Mouse (Mus musculus) midbrain, postnatal 0 days (tissue): ENCODE data around the gene Cntnap2. TPM values are rescaled to one million over a fixed set of nuclear protein-coding genes. Genes with fewer than 3 reads are reported as not detected.
A peak's percentile ranks its signal among the peaks of the same experiment; 100 is the strongest.
"Not testable (repeated sequence)": the region's sequence is repeated elsewhere in the genome, so short reads cannot be mapped to it uniquely, and the experiment has no call there.

Source experiments
- ATAC-seq: fragments of 200-750 bp; cut with Nextera tagmentation; 2 replicates; pipeline ENCODE4 v1.8.0; 2017; ENCODE audit warnings: moderate number of reproducible peaks, mild to moderate bottlenecking, moderate TSS enrichment, moderate library complexity; ENCODE audit not compliant: low FRiP score
- DNase-seq: peaks from one replicate; pipeline ENCODE4 v3.0.0-alpha.2; 2015; ENCODE audit warnings: low spot score
- H3K27ac ChIP-seq: fragments of 300-500 bp; sonication (generic); 2 replicates; pipeline ENCODE4 v1.5.1; 2014; ENCODE audit warnings: low read depth, mild to moderate bottlenecking, low read length, mixed read lengths
- H3K27me3 ChIP-seq: fragments of 300-500 bp; sonication (generic); 2 replicates; pipeline ENCODE4 v1.6.1; 2014; ENCODE audit warnings: low read length, control low read depth, mixed read lengths; ENCODE audit not compliant: insufficient read depth
- H3K36me3 ChIP-seq: fragments of 300-500 bp; sonication (generic); 2 replicates; pipeline ENCODE4 v1.6.1; 2014; ENCODE audit warnings: low read length, control low read depth, mixed read lengths; ENCODE audit not compliant: insufficient read depth
- H3K4me1 ChIP-seq: fragments of 300-500 bp; sonication (generic); 2 replicates; pipeline ENCODE4 v1.6.1; 2014; ENCODE audit warnings: mild to moderate bottlenecking, control low read depth, antibody characterized with exemption, low read length, mixed read lengths; ENCODE audit not compliant: insufficient read depth
- H3K4me2 ChIP-seq: fragments of 300-500 bp; sonication (generic); 2 replicates; pipeline ENCODE4 v1.6.1; 2014; ENCODE audit warnings: low read depth, mild to moderate bottlenecking, low read length, mixed read lengths; ENCODE audit not compliant: poor library complexity, severe bottlenecking
- H3K4me3 ChIP-seq: fragments of 300-500 bp; sonication (generic); 2 replicates; pipeline ENCODE4 v1.5.1; 2014; ENCODE audit warnings: low read depth, mild to moderate bottlenecking, low read length, moderate library complexity
- H3K9ac ChIP-seq: fragments of 300-500 bp; sonication (generic); replicated peaks from 2 replicates; pipeline ENCODE4 v1.6.1; 2014; ENCODE audit warnings: mild to moderate bottlenecking, low read length, moderate library complexity, mixed read lengths; ENCODE audit not compliant: poor library complexity, severe bottlenecking
- H3K9me3 ChIP-seq: fragments of 300-500 bp; sonication (generic); 2 replicates; pipeline ENCODE4 v1.6.1; 2016; ENCODE audit warnings: low read length, control low read depth
- CTCF ChIP-seq: IDR thresholded peaks from 2 replicates; pipeline ENCODE4 v1.5.1; 2016; ENCODE audit warnings: antibody characterized with exemption, mild to moderate bottlenecking
- WGBS: fragments of 180-500 bp; shearing (Covaris S2); extraction: QIAGEN DNeasy Blood & Tissue Kit; methylation state at CpG from one replicate; pipeline ENCODE4 v1.1.7; 2014; 5-methylcytosine and 5-hydroxymethylcytosine counted together
- polyA plus RNA-seq: library from polyadenylated mRNA; unstranded; fragments of >200 nt; fragmentation: Nextera tagmentation; extraction: Ambion mirVana; gene quantifications from 2 replicates; pipeline ENCODE4 v1.2.1, GENCODE M21; 2015
- total RNA-seq: library from RNA; depleted of rRNA; stranded (reverse); fragments of >200 nt; gene quantifications from 2 replicates; pipeline ENCODE4 v1.2.3, GENCODE M21; 2014

Gene Cntnap2
- total and polyA plus RNA-seq, 2 experiments from 2014 or later = 51.1 to 106 TPM

DNA sequence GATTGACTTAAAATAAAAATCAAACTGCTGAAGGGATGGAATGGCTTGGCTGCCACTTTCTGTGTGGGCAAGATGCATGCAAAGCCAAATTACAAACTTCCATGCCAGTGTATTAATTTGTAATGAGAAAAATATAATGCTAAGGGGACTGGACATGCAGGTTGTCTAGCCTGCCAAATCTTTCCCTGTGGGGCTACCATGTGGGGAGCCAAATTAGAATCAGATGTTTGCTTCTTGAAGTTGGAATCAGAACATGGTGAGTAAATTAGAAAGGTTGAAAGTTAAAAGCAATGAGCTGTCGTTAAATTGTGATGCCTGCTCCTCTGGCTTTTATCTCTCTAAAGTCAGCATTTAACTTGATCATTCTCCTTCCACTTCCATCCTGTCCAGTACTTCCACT, 1443.6 kb downstream of the Cntnap2 start:
- Histone ChIP-seq H3K36me3 (no peaks in the 10 kb centered on the region), H3K4me3 (no peak overlapping the region), H3K4me1 (no peaks in the 10 kb centered on the region), H3K9me3 (no peaks in the 10 kb centered on the region), H3K27me3 (no peaks in the 10 kb centered on the region), H3K4me2 (no peak overlapping the region), H3K9ac (no peak overlapping the region), H3K27ac (no peak overlapping the region)
- ATAC-seq = no peak
- peak; percentile 14 for DNase-seq
- 60% methylated on average over 1 of the region's 1 CpGs for WGBS
- TF ChIP-seq CTCF = no peak

DNA sequence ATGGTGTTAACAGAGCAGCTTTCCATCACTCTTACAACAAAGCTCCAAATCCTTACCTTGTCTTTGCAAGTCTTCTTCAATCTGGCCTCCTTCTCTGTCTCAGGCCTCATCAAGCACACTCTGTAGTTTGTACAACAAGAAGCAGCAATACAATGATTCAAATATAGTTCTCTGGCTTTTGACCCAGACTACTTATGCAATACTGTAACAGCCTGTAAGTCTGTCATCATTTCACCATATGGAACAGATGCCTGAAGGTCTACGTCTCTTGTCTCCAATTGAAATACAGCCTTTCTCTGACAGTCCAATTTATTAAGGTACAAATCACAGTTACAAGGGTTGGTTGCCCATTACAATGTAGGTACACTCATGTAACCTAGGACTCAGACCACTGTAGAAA, 1453.7 kb downstream of the Cntnap2 start:
- Histone ChIP-seq H3K36me3 (no peaks in the 10 kb centered on the region), H3K9me3 (no peaks in the 10 kb centered on the region), H3K27me3 (no peaks in the 10 kb centered on the region), H3K27ac (no peak overlapping the region), H3K4me3 (no peak overlapping the region), H3K4me2 (no peak overlapping the region), H3K9ac (no peak overlapping the region), H3K4me1 (no peaks in the 10 kb centered on the region)
- WGBS = 94% methylated on average over 1 of the region's 1 CpGs
- TF ChIP-seq CTCF = no peak
- no peak for DNase-seq
- ATAC-seq = no peak

GRCm38 (mm10) chr6:46537586-46537985, 1478.4 kb downstream of the Cntnap2 start:
- not testable (repeated sequence) for H3K4me3 ChIP-seq, H3K36me3 ChIP-seq, H3K27ac ChIP-seq, H3K4me1 ChIP-seq, H3K4me2 ChIP-seq, H3K9ac ChIP-seq, H3K9me3 ChIP-seq, ATAC-seq, DNase-seq, H3K27me3 ChIP-seq
- WGBS = 91% methylated on average over 2 of the region's 2 CpGs

GRCm38 (mm10) chr6:46563470-46563869, 1504.3 kb downstream of the Cntnap2 start:
- TF ChIP-seq CTCF = no peak
- no peak overlapping the region for H3K27ac ChIP-seq
- H3K9me3 ChIP-seq = no peaks in the 10 kb centered on the region
- H3K27me3 ChIP-seq = no peaks in the 10 kb centered on the region
- no peaks in the 10 kb centered on the region for H3K36me3 ChIP-seq
- H3K4me2 ChIP-seq = no peak overlapping the region
- no peak overlapping the region for H3K9ac ChIP-seq
- 84% methylated on average over 2 of the region's 2 CpGs for WGBS
- DNase-seq = no peak
- no peak overlapping the region for H3K4me3 ChIP-seq
- H3K4me1 ChIP-seq = no peaks in the 10 kb centered on the region
- ATAC-seq = no peak

GRCm38 (mm10) chr6:46575055-46575454, 1515.9 kb downstream of the Cntnap2 start:
- H3K27me3 ChIP-seq = no peaks in the 10 kb centered on the region
- TF ChIP-seq CTCF = no peak
- no peak overlapping the region for H3K27ac ChIP-seq
- H3K9ac ChIP-seq = no peak overlapping the region
- no peak overlapping the region for H3K4me2 ChIP-seq
- no peaks in the 10 kb centered on the region for H3K9me3 ChIP-seq
- no peaks in the 10 kb centered on the region for H3K4me1 ChIP-seq
- 54% methylated on average over 3 of the region's 3 CpGs for WGBS
- ATAC-seq (no peak), DNase-seq (no peak)
- H3K4me3 ChIP-seq = no peak overlapping the region
- H3K36me3 ChIP-seq = no peaks in the 10 kb centered on the region

DNA sequence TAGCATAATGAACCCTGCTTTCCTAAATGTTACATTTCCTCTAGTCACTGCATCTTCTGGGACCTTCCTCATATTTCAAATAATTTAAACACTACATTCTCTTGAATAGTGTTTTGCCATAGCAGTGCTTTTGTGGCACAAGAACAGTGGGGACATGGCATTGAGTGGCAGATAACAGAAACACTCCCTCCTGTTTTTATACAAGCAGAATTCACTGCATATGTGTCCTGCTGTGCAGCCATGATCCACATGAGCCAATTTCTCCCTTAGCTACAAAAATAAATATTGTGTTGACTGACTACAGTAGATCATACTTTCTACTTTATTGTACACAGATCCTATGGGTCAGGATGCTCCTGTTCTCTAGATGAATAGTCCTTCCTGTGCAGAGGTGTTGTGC, 1553.2 kb downstream of the Cntnap2 start:
- DNase-seq = no peak
- Histone ChIP-seq H3K9me3 (no peaks in the 10 kb centered on the region), H3K27me3 (no peaks in the 10 kb centered on the region), H3K4me3 (no peak overlapping the region), H3K9ac (no peak overlapping the region), H3K4me2 (no peak overlapping the region), H3K4me1 (no peaks in the 10 kb centered on the region), H3K27ac (no peak overlapping the region), H3K36me3 (no peaks in the 10 kb centered on the region)
- no peak for ATAC-seq
- TF ChIP-seq CTCF = no peak

DNA sequence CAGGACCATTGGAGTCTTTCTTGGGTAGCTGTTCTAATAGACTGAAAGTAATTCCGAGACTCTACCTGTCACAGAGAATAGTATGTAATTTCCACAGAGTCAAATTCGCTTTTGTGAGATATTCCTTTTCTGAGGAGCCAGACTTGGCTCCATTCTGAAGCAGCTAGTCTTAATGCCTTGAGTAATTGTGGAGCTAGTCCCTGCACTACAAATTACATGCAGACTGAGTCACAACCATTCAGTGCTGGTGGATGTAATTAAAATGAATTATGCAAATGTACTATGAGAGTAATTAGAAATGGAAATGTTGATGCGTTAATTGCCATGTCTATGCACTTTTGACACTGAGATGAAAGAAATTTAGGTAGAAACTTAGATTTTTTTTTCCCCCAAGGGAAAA, 1553.7 kb downstream of the Cntnap2 start:
- no peak overlapping the region for H3K9ac ChIP-seq
- 69% methylated on average over 3 of the region's 3 CpGs for WGBS
- ATAC-seq (no peak), DNase-seq (peak; percentile 10)
- no peaks in the 10 kb centered on the region for H3K4me1 ChIP-seq
- no peak overlapping the region for H3K27ac ChIP-seq
- H3K9me3 ChIP-seq = no peaks in the 10 kb centered on the region
- H3K4me3 ChIP-seq = no peak overlapping the region
- no peaks in the 10 kb centered on the region for H3K36me3 ChIP-seq
- H3K4me2 ChIP-seq = no peak overlapping the region
- TF ChIP-seq CTCF = no peak
- no peaks in the 10 kb centered on the region for H3K27me3 ChIP-seq
